Mouse (Mus musculus) cerebellum, postnatal 4 days (tissue): Measurements from ENCODE around the gene Tmem107.

Experiments
- DNase-seq, 2 experiments: peaks; one replicate each; pipeline ENCODE4 v3.0.0; 2022; ENCODE audit warnings: low spot score in 2 of 2, mixed read lengths in 1 of 2

The Tmem107 gene

DNA sequence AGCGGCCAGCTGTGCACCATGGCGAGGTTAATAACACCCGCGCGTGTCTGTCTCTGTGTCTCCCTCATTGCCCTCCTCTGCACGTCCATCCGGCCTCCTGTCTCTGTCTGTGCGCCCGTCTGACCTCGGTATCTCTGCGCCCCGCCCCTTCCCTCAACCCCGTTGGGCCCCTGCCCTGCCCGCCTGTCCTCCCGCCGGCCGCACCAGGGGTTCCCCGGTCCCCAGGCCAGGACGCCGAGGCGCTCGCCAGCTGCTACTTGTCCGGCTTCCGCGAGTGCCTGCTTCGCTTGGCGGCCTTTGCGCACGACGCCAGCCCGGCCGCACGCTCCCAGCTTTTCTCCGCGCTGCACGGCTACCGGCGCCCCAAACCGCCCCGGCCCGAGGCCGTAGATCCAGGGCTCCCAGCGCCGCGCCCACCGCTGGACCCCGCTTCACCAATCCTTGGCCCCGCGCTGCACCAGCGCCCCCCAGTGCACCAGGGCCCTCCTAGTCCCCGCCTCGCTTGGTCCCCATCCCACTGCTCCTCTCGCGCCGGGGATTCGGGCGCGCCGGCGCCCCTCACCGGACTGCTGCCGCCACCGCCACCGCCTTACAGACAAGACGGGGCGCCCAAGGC lies 51.8 kb downstream of the Tmem107 start, which contains the start of gene 9130213A22Rik:
9130213A22Rik (minus strand) TSS at position 254 of the 616 bp plus-strand sequence.
- DNase-seq: peak; percentile 82 to 86
